Mouse (Mus musculus): Measurements from ENCODE around the gene Gm9774.

Gm9774 gene

GRCm38 (mm10) chr3:92429323-92429722 lies at the start of gene Gm9774:
Gene Gm9774 (minus strand): TSS chr3:92429423.
- no peak for DNase-seq (ENCODE audit: low spot score in 2 of 2)

GRCm38 (mm10) chr3:92470111-92470510 lies 40.9 kb upstream of the Gm9774 start:
- DNase-seq (ENCODE audit: low spot score in 2 of 2): no peak

- no peak for DNase-seq (ENCODE audit: low spot score in 2 of 2)
Observed at GRCm38 (mm10) chr3:92467424-92467823, 38.2 kb upstream of the Gm9774 start.

- no peak for DNase-seq (ENCODE audit: low spot score in 2 of 2)
Observed at GRCm38 (mm10) chr3:92466576-92466975, 37.4 kb upstream of the Gm9774 start.

- no peak for DNase-seq (ENCODE audit: low spot score in 2 of 2)
Observed at GRCm38 (mm10) chr3:92458620-92459019, 29.4 kb upstream of the Gm9774 start, which contains the start of gene Sprr3. Gene Sprr3 (minus strand): TSS chr3:92458720.

- DNase-seq (ENCODE audit: low spot score in 2 of 2): no peak
Observed at GRCm38 (mm10) chr3:92455151-92455550, 25.9 kb upstream of the Gm9774 start.

GRCm38 (mm10) chr3:92440177-92440576 lies 11.0 kb upstream of the Gm9774 start:
- no peak for DNase-seq (ENCODE audit: low spot score in 2 of 2)

- no peak for DNase-seq (ENCODE audit: low spot score in 2 of 2)
Observed at GRCm38 (mm10) chr3:92438689-92439088, 9.5 kb upstream of the Gm9774 start, which contains the start of gene Sprr1b. Gene Sprr1b (minus strand): TSS chr3:92438789.

- DNase-seq (ENCODE audit: low spot score in 2 of 2): no peak
Observed at GRCm38 (mm10) chr3:92432282-92432681, 3.1 kb upstream of the Gm9774 start, which contains the start of gene Sprr2k. Gene Sprr2k (plus strand): TSS chr3:92432582.

- DNase-seq (ENCODE audit: low spot score in 2 of 2): no peak
Observed at GRCm38 (mm10) chr3:92417782-92418181, 11.4 kb downstream of the Gm9774 start, which contains the start of gene Sprr2j-ps. Gene Sprr2j-ps (plus strand): TSS chr3:92418082.

- DNase-seq (ENCODE audit: low spot score in 2 of 2): no peak
Observed at GRCm38 (mm10) chr3:92407691-92408090, 21.5 kb downstream of the Gm9774 start, which contains the start of gene Sprr2i. Gene Sprr2i (plus strand): TSS chr3:92407991.

- DNase-seq (ENCODE audit: low spot score in 2 of 2): peak in 1 of 2 experiments; percentile 2
Observed at GRCm38 (mm10) chr3:92394301-92394700, 34.9 kb downstream of the Gm9774 start.

GRCm38 (mm10) chr3:92385385-92385784 lies 43.8 kb downstream of the Gm9774 start, which contains the start of gene Sprr2h:
Gene Sprr2h (plus strand): TSS chr3:92385685.
- no peak for DNase-seq (ENCODE audit: low spot score in 2 of 2)
